Mouse (Mus musculus) heart, postnatal 10 days (tissue): ENCODE results near the gene B020031M17Rik. TPM values are rescaled to one million over a fixed set of nuclear protein-coding genes. Genes with fewer than 3 reads are reported as not detected.

ENCODE experiments used
- total RNA-seq, 2 experiments: library from RNA; stranded (reverse); gene quantifications; 2 replicates each; pipeline ENCODE4 v1.2.3; 2021

B020031M17Rik gene
- total RNA-seq, 2 experiments from 2014 or later, result not detected

Other genes with a start within 250 kb of the B020031M17Rik start
- 1 to 10 TPM in 1 of 2 experiments, under 1 TPM in 1; 0.86 to 1.2 TPM for gene Nim1k, start 194.9 kb downstream of the B020031M17Rik start, total RNA-seq
- 10 to 100 TPM; 26.1 to 26.5 TPM for gene Zfp131, start 159.9 kb downstream of the B020031M17Rik start, total RNA-seq
- not detected for gene AF067063, start 120.6 kb downstream of the B020031M17Rik start, total RNA-seq
- gene D13Ertd608e, start 114.8 kb downstream of the B020031M17Rik start, total RNA-seq, result not detected
- not detected for gene Tcstv1, start 56.0 kb downstream of the B020031M17Rik start, total RNA-seq
- not detected for gene Gm21761, start 21.5 kb downstream of the B020031M17Rik start, total RNA-seq
- gene Gm36079, start 76.2 kb upstream of the B020031M17Rik start, total RNA-seq, result not detected
- not detected for gene Gm21188, start 101.4 kb upstream of the B020031M17Rik start, total RNA-seq
- not detected for gene Gm20767, start 189.4 kb upstream of the B020031M17Rik start, total RNA-seq
- gene Gm21818, start 221.6 kb upstream of the B020031M17Rik start, total RNA-seq, result not detected